Mouse (Mus musculus): Measurements from ENCODE around the gene Scyl1.

- peak; percentile 81 for TF ChIP-seq POLR2A (IDR thresholded peaks at IDR 0.05; ENCODE audit: low read depth, low read length)
- no peak for TF ChIP-seq CTCF (IDR thresholded peaks at IDR 0.05; ENCODE audit: borderline replicate concordance, insufficient read depth, low read length)
Measured at GRCm38 (mm10) chr19:5724549-5724941, 46.7 kb downstream of the Scyl1 start.
